Mouse (Mus musculus): ENCODE data around the gene Man2a1. TPM values are rescaled to one million over a fixed set of nuclear protein-coding genes. Genes with fewer than 3 reads are reported as not detected.
A peak's percentile ranks its signal among the peaks of the same experiment; 100 is the strongest.

Gene Man2a1
- polyA plus RNA-seq (2014; fragmentation: Nextera tagmentation; extraction: Ambion mirVana): 12.6 and 12.8 TPM in 2 replicates

DNA sequence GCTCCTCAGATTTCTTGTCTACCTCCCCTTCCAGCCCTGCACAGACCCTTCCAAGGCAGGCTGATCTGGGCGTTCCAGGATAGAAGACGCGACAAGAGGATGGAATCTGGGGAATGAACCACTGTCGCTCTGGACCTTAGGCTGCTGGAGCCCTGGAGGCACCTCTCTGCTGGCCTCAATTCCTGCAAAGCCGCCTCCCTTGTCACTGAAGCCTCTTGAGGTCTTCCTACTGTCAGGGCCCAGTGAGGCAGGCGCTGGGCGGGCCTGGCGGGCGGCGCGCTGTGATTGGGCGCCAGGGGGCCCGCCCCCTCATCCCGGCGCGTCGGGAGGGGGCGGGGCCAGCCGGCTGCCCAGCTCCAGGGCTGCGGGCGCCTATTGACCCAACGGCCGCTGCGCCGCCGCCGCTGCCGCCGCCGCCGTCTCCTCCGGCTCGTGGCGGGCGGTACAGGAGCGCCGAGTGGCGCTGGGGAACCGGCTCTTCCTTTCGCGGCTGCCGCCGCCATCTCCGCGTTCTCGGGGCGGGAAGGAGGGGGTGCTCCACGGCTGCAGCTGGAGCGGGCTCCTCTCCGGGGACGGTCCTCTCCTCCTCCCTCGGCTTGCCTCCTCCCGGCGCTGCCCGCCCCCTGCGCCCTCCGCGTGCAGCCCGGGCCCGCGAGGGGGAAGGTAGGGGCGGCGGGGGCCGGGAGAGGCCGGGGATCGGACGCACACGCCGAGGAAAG lies at the start of gene Man2a1:
Gene Man2a1 (plus strand): TSS at position 365 of the 719 bp plus-strand sequence.
- H3K9me3 ChIP-seq (ENCODE audit: control insufficient read depth, low read length): no peaks in the 10 kb centered on the region
- DNase-seq (ENCODE audit: low spot score): peak; percentile 88
- H3K4me1 ChIP-seq (replicated peaks; ENCODE audit: control insufficient read depth, insufficient read depth, low read length): peaks cover 28% of the 10 kb centered on the region
- no peaks in the 10 kb centered on the region for H3K36me3 ChIP-seq (ENCODE audit: control insufficient read depth, insufficient read depth, low read length)
- no peaks in the 10 kb centered on the region for H3K27me3 ChIP-seq (replicated peaks; ENCODE audit: control insufficient read depth, insufficient read depth, low read length)
- peak within 1 kb of the TSS; percentile 86 for H3K9ac ChIP-seq (ENCODE audit: low read length)
- peak within 1 kb of the TSS; percentile 81 for H3K4me2 ChIP-seq (ENCODE audit: low read length)
- WGBS: under 1% methylated on average over 49 of the region's 69 CpGs
- H3K4me3 ChIP-seq (ENCODE audit: low read depth, low read length): peak within 1 kb of the TSS; percentile 86
- peak within 1 kb of the TSS; percentile 96 for H3K27ac ChIP-seq (ENCODE audit: low read depth)
- ATAC-seq (replicated peaks; ENCODE audit: low FRiP score, low TSS enrichment, low read depth): peak; percentile 94

DNA sequence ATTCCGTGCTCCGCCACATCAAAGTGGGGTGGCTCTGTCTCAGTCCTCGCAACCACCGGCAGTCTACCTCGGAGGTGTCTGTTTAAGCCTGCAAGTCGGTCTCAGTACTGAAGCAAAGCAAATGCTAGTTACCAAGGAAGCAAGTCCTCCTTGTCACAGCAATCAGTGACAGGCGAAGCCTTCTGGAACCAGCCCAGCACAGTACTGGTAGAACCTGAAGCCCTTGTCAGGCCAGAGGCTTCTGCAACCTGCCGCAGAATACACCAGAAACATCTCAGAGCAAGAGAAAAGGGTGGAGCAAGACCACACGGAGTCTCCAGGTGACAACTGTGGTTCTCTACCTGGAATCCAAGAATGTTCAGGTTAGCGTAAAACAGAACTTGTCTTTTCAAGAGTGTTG lies 47.2 kb upstream of the Man2a1 start:
- ATAC-seq (replicated peaks; ENCODE audit: low FRiP score, low TSS enrichment, low read depth) (no peak), DNase-seq (ENCODE audit: low spot score) (no peak)
- Histone ChIP-seq H3K4me3 (ENCODE audit: low read depth, low read length) (no peak overlapping the region), H3K27me3 (replicated peaks; ENCODE audit: control insufficient read depth, insufficient read depth, low read length) (no peaks in the 10 kb centered on the region), H3K27ac (ENCODE audit: low read depth) (no peak overlapping the region), H3K36me3 (ENCODE audit: control insufficient read depth, insufficient read depth, low read length) (no peaks in the 10 kb centered on the region), H3K9ac (ENCODE audit: low read length) (no peak overlapping the region), H3K9me3 (ENCODE audit: control insufficient read depth, low read length) (no peaks in the 10 kb centered on the region), H3K4me1 (replicated peaks; ENCODE audit: control insufficient read depth, insufficient read depth, low read length) (no peaks in the 10 kb centered on the region), H3K4me2 (ENCODE audit: low read length) (no peak overlapping the region)
- WGBS: 93% methylated on average over 10 of the region's 10 CpGs

DNA sequence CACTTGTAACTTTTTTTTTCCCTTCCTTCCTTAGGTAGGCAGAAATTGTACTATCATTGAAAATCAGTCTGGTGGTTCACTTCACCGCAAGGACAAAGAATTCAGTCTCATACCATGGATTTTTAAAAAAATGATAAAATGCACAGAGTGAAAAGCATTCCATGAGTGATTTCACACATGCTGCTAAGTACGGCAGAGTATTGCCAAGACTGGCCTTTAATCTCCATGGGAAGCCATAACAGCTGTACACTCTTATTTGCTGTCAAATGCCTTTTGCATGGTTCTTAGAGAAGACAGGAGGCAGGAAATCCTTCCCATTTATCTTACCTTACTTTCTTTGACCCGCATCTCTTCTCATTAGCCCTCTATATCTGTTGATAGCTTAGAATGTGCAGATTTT lies 45.6 kb upstream of the Man2a1 start:
- Histone ChIP-seq H3K27me3 (replicated peaks; ENCODE audit: control insufficient read depth, insufficient read depth, low read length) (no peaks in the 10 kb centered on the region), H3K9ac (ENCODE audit: low read length) (no peak overlapping the region), H3K4me1 (replicated peaks; ENCODE audit: control insufficient read depth, insufficient read depth, low read length) (no peaks in the 10 kb centered on the region), H3K27ac (ENCODE audit: low read depth) (no peak overlapping the region), H3K4me3 (ENCODE audit: low read depth, low read length) (no peak overlapping the region), H3K36me3 (ENCODE audit: control insufficient read depth, insufficient read depth, low read length) (no peaks in the 10 kb centered on the region), H3K9me3 (ENCODE audit: control insufficient read depth, low read length) (no peaks in the 10 kb centered on the region), H3K4me2 (ENCODE audit: low read length) (no peak overlapping the region)
- ATAC-seq (replicated peaks; ENCODE audit: low FRiP score, low TSS enrichment, low read depth): no peak
- WGBS: 69% methylated on average over 3 of the region's 3 CpGs
- no peak for DNase-seq (ENCODE audit: low spot score)

DNA sequence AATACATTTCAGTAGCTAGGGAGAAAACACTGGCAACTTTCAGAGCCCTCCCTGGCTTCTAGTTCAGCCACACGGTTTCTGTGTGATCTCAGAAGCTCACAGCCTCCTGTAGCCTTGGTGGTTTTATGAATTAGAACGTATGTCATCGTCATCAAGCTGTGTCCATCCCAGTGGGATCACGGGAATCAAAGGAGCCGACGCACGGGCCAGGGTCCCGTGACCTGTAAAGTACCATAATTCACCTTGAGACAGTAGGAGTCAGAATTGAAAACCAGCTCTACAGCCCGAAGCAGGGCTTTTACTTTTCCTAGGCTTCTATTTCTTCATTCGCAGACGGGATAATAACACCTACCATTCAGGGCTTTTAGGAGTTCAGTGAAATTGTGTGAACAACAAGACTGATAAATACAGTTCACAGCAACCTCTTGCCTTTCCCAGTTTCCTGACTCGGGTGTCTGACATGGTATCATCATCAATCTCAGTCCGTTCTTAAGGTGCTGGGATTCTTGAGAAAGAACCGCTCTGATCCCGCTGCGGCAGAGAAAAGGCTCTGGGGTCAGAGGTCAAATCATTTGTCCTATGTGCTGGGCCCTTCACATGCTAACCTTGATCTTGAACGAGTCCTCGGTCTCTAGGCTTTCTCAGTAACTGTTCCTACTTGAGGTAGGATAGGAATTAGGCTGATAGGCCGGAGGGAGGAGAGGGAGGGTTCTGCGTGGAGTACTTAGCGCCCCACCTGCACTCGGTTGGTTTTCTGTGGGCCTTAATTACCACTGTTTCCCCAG lies 43.7 kb upstream of the Man2a1 start:
- no peaks in the 10 kb centered on the region for H3K36me3 ChIP-seq (ENCODE audit: control insufficient read depth, insufficient read depth, low read length)
- H3K4me3 ChIP-seq (ENCODE audit: low read depth, low read length): no peak overlapping the region
- no peak overlapping the region for H3K9ac ChIP-seq (ENCODE audit: low read length)
- ATAC-seq (replicated peaks; ENCODE audit: low FRiP score, low TSS enrichment, low read depth) (no peak), DNase-seq (ENCODE audit: low spot score) (no peak)
- H3K27me3 ChIP-seq (replicated peaks; ENCODE audit: control insufficient read depth, insufficient read depth, low read length): no peaks in the 10 kb centered on the region
- H3K4me1 ChIP-seq (replicated peaks; ENCODE audit: control insufficient read depth, insufficient read depth, low read length): no peaks in the 10 kb centered on the region
- WGBS: 89% methylated on average over 22 of the region's 22 CpGs
- H3K4me2 ChIP-seq (ENCODE audit: low read length): no peak overlapping the region
- no peak overlapping the region for H3K27ac ChIP-seq (ENCODE audit: low read depth)
- H3K9me3 ChIP-seq (ENCODE audit: control insufficient read depth, low read length): no peaks in the 10 kb centered on the region

DNA sequence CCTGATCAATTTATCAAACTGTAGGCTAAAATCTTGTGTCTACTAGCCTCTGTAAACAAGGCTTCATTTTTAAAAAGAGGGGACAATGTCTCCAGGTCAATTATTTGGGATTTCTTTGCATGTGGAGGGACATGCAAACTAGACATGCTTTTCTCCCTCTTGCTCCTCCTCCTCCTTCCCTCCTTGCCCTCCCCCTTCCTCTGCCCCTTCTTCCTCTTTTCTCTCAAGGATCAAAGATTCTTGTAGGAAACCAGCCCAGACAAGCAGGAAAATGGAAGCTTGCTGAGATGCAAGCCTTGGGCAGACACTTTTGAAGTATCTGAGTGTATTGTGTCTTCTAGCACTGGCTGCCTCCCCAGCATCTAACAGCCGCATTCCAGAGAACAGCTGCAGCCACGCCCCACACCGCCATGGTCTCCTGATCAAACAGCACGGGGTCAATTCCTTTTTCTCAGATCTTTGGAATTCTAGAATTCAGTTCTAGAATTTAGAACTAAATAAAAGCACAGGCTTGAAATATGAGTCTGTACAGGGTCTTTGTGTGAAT lies 41.5 kb upstream of the Man2a1 start:
- Histone ChIP-seq H3K27me3 (replicated peaks; ENCODE audit: control insufficient read depth, insufficient read depth, low read length) (no peaks in the 10 kb centered on the region), H3K36me3 (ENCODE audit: control insufficient read depth, insufficient read depth, low read length) (no peaks in the 10 kb centered on the region), H3K4me3 (ENCODE audit: low read depth, low read length) (no peak overlapping the region), H3K9me3 (ENCODE audit: control insufficient read depth, low read length) (no peaks in the 10 kb centered on the region), H3K27ac (ENCODE audit: low read depth) (no peak overlapping the region), H3K4me1 (replicated peaks; ENCODE audit: control insufficient read depth, insufficient read depth, low read length) (no peaks in the 10 kb centered on the region), H3K9ac (ENCODE audit: low read length) (no peak overlapping the region), H3K4me2 (ENCODE audit: low read length) (peak overlapping the region; percentile 16; the same call in 1 of the 2 replicates)
- DNase-seq (ENCODE audit: low spot score) (peak; percentile 63), ATAC-seq (replicated peaks; ENCODE audit: low FRiP score, low TSS enrichment, low read depth) (no peak)
- 9% methylated on average over 4 of the region's 4 CpGs for WGBS

DNA sequence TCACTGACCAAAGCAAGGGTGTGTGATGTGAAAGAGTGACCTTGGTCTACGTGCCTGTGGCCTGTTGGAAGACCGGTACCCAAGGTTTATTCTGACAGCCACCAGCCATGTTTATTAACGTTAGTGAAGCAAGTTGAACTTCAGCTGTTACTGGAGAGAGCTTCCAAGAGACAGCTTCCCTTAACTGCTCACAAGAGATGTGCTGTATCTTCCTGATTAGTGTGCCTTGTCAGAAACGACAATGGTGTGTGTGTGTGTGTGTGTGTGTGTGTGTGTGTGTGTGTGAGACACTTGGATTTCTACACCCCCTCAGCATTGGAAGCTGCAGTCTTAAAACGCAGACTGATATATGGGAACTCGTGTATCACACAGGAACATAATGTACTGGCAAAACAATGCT lies 34.1 kb upstream of the Man2a1 start:
- Histone ChIP-seq H3K9me3 (ENCODE audit: control insufficient read depth, low read length) (0 out of 2 replicates have a peak, but pooled peaks cover 5% of the 10 kb centered on the region), H3K4me1 (replicated peaks; ENCODE audit: control insufficient read depth, insufficient read depth, low read length) (no peaks in the 10 kb centered on the region), H3K27ac (ENCODE audit: low read depth) (no peak overlapping the region), H3K36me3 (ENCODE audit: control insufficient read depth, insufficient read depth, low read length) (no peaks in the 10 kb centered on the region), H3K4me3 (ENCODE audit: low read depth, low read length) (no peak overlapping the region), H3K4me2 (ENCODE audit: low read length) (no peak overlapping the region), H3K9ac (ENCODE audit: low read length) (no peak overlapping the region), H3K27me3 (replicated peaks; ENCODE audit: control insufficient read depth, insufficient read depth, low read length) (no peaks in the 10 kb centered on the region)
- WGBS: 66% methylated on average over 6 of the region's 6 CpGs
- ATAC-seq (replicated peaks; ENCODE audit: low FRiP score, low TSS enrichment, low read depth): no peak
- DNase-seq (ENCODE audit: low spot score): no peak

DNA sequence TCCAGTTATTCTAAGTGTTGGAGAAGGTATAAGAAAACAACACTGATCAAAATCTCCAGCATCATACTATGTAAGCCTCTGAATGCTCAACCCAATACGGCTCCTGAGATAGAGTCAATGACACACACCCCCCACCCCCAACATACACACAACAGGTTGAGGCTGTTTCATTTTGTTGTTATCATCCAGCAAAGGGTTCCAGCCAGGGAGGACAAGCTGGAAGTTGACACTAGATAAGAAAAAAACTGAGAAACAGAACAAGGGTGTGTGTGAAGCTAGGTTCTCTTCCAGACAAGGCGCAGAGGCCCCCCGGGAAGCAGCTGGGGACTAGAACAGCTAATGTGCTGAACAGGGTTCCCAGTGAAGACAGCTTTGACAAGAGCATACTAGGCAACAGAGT lies 33.0 kb upstream of the Man2a1 start:
- H3K36me3 ChIP-seq (ENCODE audit: control insufficient read depth, insufficient read depth, low read length): no peaks in the 10 kb centered on the region
- 83% methylated on average over 3 of the region's 3 CpGs for WGBS
- ATAC-seq (replicated peaks; ENCODE audit: low FRiP score, low TSS enrichment, low read depth): no peak

DNA sequence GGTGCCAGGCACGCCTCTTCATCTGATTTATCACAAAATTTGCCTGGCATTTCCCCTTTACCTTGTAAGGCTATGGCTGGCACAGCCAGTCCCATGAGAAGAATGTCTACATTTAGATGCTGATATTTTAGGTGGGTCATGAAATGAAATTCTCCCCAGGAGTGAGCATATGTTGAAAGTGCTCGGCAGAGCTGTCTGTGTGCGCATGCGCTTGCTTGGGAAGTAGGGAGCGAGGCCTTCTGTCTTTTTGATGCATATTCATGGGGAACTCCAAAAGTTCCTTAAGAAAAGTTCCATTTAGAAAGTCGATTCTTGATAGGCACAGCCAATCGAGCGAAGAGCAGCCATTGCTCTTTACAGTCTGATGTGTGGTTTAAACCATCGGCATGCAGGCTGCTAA lies 26.6 kb upstream of the Man2a1 start:
- Histone ChIP-seq H3K27ac (ENCODE audit: low read depth) (no peak overlapping the region), H3K4me2 (ENCODE audit: low read length) (no peak overlapping the region), H3K9ac (ENCODE audit: low read length) (no peak overlapping the region), H3K27me3 (replicated peaks; ENCODE audit: control insufficient read depth, insufficient read depth, low read length) (no peaks in the 10 kb centered on the region), H3K4me3 (ENCODE audit: low read depth, low read length) (no peak overlapping the region), H3K36me3 (ENCODE audit: control insufficient read depth, insufficient read depth, low read length) (no peaks in the 10 kb centered on the region), H3K9me3 (ENCODE audit: control insufficient read depth, low read length) (0 out of 2 replicates have a peak, but pooled peaks cover 5% of the 10 kb centered on the region), H3K4me1 (replicated peaks; ENCODE audit: control insufficient read depth, insufficient read depth, low read length) (no peaks in the 10 kb centered on the region)
- no peak for ATAC-seq (replicated peaks; ENCODE audit: low FRiP score, low TSS enrichment, low read depth)
- no peak for DNase-seq (ENCODE audit: low spot score)
- 94% methylated on average over 9 of the region's 9 CpGs for WGBS

More for the DNA sequence above, 33.0 kb upstream of the Man2a1 start:
- Histone ChIP-seq H3K9ac (ENCODE audit: low read length) (no peak overlapping the region), H3K27me3 (replicated peaks; ENCODE audit: control insufficient read depth, insufficient read depth, low read length) (no peaks in the 10 kb centered on the region), H3K27ac (ENCODE audit: low read depth) (no peak overlapping the region), H3K4me1 (replicated peaks; ENCODE audit: control insufficient read depth, insufficient read depth, low read length) (no peaks in the 10 kb centered on the region), H3K4me3 (ENCODE audit: low read depth, low read length) (no peak overlapping the region), H3K9me3 (ENCODE audit: control insufficient read depth, low read length) (0 out of 2 replicates have a peak, but pooled peaks cover 5% of the 10 kb centered on the region), H3K4me2 (ENCODE audit: low read length) (no peak overlapping the region)
- no peak for DNase-seq (ENCODE audit: low spot score)

Data from intestine, embryonic 14.5 days (tissue).